Mouse (Mus musculus) c-Kit-positive CD71-positive TER-119-positive erythroid progenitor cells, embryonic 14.5 days (primary cell): ENCODE measurements at regions not wholly inside any gene's neighbourhood (a gene's known extent, or its start where the extent isn't known, plus 50 kb on each side); places are given as distances from the start of the nearest gene placed in this dataset.

Experiments used
- DNase-seq: peaks from one replicate; pipeline ENCODE4 v3.0.0-alpha.2; 2013; ENCODE audit warnings: low spot score

DNA sequence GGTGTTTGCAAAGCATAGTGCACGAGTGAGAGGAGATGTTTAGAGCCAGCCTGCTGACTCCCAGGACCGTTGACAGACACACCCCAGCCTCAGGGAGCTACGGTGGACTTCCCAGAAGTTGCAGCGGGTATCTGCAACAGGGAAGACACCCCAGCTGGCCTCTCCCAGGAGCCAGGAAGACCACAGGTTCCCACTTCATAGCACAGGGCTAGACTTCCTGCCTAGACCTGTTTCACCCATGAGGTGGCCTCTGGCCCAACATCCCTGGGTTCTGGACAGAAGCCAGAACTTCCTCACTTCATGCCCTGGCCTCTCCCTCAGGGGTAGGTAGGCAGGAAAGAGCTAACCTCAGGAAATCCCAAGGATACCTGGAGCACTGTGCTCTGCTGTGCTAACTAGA lies 66.7 kb upstream of the Hand1 start:
- DNase-seq: no peak

DNA sequence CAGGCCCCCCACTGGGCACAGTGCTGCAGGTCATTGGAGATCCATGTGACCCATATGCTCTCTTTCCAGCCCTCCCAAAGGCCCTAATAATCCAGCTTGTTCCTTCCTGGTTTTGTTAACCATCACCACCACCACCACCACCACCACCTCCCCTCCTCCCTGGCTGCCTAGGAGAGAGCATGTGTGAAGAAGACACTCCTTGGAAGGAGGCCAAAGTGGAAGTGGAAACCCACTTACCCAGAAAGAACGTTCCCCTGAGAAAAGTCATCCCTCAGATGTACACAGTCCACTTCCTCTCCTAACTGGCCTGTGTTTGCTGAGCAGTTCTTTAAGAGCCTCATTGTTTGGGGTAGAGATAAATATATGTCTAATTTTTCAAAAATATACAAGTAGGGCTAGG lies 62.9 kb upstream of the Hand1 start:
- DNase-seq: no peak

DNA sequence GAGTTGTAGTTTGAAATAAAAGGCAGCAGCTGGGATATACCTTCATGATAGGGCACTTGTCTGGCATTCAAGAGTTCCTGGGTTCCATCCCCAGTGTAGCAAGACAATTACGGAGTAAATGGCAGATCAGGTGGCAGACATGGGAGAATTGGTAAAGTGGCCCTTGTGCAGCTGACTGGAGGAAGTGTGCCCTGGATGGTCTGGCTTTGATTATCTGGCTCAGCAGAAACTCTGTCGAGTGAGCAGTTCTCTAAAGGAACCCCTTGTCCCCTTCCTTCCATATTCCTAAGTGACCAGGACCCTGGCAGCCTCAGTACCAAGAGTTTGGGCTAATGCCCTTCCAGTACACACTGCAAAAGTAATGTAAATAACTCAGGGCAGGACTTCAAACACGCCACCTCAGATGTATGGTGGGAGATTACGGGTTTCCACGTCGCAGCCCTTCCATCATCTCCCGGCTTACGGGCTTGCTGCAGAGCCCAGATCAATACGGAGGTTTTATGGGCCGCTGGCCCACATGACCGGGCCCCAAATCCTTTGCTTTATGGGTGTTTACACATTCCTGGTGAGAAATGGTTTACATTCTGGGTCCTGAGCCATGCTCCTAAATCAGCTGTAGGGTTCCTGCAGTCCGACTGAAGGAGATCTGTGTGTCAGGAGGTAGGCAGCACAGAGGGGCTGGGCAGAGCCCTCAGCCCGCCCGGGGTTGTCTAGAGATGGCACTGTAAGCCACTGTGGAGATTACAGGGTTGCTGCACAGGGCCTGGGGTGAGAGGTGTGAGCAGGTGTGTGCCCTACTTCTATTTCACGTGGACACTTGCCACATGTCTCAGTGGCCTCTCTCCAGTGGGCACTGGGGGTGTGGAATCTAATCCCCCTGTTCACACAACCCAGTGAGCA lies 50.4 kb upstream of the Hand1 start:
- DNase-seq: no peak
